Mouse (Mus musculus) heart, embryonic 16.5 days (tissue): ENCODE data around the gene Pdia2. TPM values are rescaled to one million over a fixed set of nuclear protein-coding genes. Genes with fewer than 3 reads are reported as not detected.

Experiments used
- ATAC-seq: fragments of 200-750 bp; cut with Nextera tagmentation; replicated peaks from 2 replicates; pipeline ENCODE4 v1.8.0; 2017; ENCODE audit warnings: moderate number of reproducible peaks; ENCODE audit not compliant: insufficient read depth, low FRiP score; ENCODE audit errors: extremely low read depth
- H3K27ac ChIP-seq: fragments of 300-500 bp; sonication (generic); 2 replicates; pipeline ENCODE4 v1.5.1; 2014; ENCODE audit warnings: mild to moderate bottlenecking, low read length, control low read depth, moderate library complexity
- H3K27me3 ChIP-seq: fragments of 300-500 bp; sonication (generic); 2 replicates; pipeline ENCODE4 v1.6.1; 2014; ENCODE audit warnings: low read length, mixed read lengths; ENCODE audit not compliant: control insufficient read depth, insufficient read depth
- H3K36me3 ChIP-seq: fragments of 300-500 bp; sonication (generic); 2 replicates; pipeline ENCODE4 v1.6.1; 2014; ENCODE audit not compliant: control insufficient read depth, insufficient read depth
- H3K4me1 ChIP-seq: fragments of 300-500 bp; sonication (generic); 2 replicates; pipeline ENCODE4 v1.6.1; 2014; ENCODE audit warnings: low read length, mixed read lengths; ENCODE audit not compliant: control insufficient read depth, insufficient read depth
- H3K4me2 ChIP-seq: fragments of 300-500 bp; sonication (generic); 2 replicates; pipeline ENCODE4 v1.6.1; 2014; ENCODE audit warnings: low read depth, mild to moderate bottlenecking, control low read depth, low read length
- H3K4me3 ChIP-seq: fragments of 300-500 bp; sonication (generic); 2 replicates; pipeline ENCODE4 v1.5.1; 2014; ENCODE audit warnings: mild to moderate bottlenecking, control low read depth, low read length
- H3K9ac ChIP-seq: fragments of 300-500 bp; sonication (generic); 2 replicates; pipeline ENCODE4 v1.6.1; 2014; ENCODE audit warnings: low read length, control low read depth
- H3K9me3 ChIP-seq: fragments of 300-500 bp; sonication (generic); replicated peaks from 2 replicates; pipeline ENCODE4 v1.6.1; 2016; ENCODE audit warnings: low read length; ENCODE audit not compliant: control insufficient read depth
- WGBS: fragments of 180-500 bp; shearing (Covaris S2); extraction: QIAGEN DNeasy Blood & Tissue Kit; methylation state at CpG from one replicate; pipeline ENCODE4 v1.1.7; 2014; 5-methylcytosine and 5-hydroxymethylcytosine counted together
- polyA plus RNA-seq: library from polyadenylated mRNA; unstranded; fragments of >200 nt; fragmentation: Nextera tagmentation; extraction: Ambion mirVana; gene quantifications from 2 replicates; pipeline ENCODE4 v1.2.1, GENCODE M21; 2015

The Pdia2 gene
- polyA plus RNA-seq, 1 experiment from 2014 or later, result 0.35 TPM

GRCm38 (mm10) chr17:26234386-26234785 is 35.5 kb upstream of the Pdia2 start:
- Histone ChIP-seq H3K36me3 (no peaks in the 10 kb centered on the region), H3K4me3 (no peak overlapping the region), H3K27ac (no peak overlapping the region), H3K9me3 (no peaks in the 10 kb centered on the region), H3K4me2 (no peak overlapping the region), H3K4me1 (no peaks in the 10 kb centered on the region), H3K9ac (no peak overlapping the region), H3K27me3 (no peaks in the 10 kb centered on the region)
- ATAC-seq, result no peak
- 88% methylated on average over 8 of the region's 8 CpGs for WGBS

- Histone ChIP-seq H3K4me3 (no peak overlapping the region), H3K9me3 (no peaks in the 10 kb centered on the region), H3K27me3 (no peaks in the 10 kb centered on the region), H3K9ac (no peak overlapping the region), H3K4me2 (no peak overlapping the region), H3K27ac (no peak overlapping the region), H3K4me1 (no peaks in the 10 kb centered on the region), H3K36me3 (no peaks in the 10 kb centered on the region)
- 73% methylated on average over 8 of the region's 8 CpGs for WGBS
- no peak for ATAC-seq
Observed at GRCm38 (mm10) chr17:26232863-26233262, 34.0 kb upstream of the Pdia2 start.

- Histone ChIP-seq H3K4me3 (no peak overlapping the region), H3K4me1 (no peaks in the 10 kb centered on the region), H3K27ac (no peak overlapping the region), H3K36me3 (no peaks in the 10 kb centered on the region), H3K27me3 (no peaks in the 10 kb centered on the region), H3K4me2 (no peak overlapping the region), H3K9ac (no peak overlapping the region), H3K9me3 (no peaks in the 10 kb centered on the region)
- ATAC-seq, result no peak
- WGBS, result 87% methylated on average over 5 of the region's 5 CpGs
Observed at GRCm38 (mm10) chr17:26231156-26231555, 32.3 kb upstream of the Pdia2 start.

- H3K9me3 ChIP-seq, result no peaks in the 10 kb centered on the region
Observed at GRCm38 (mm10) chr17:26229776-26230175, 30.9 kb upstream of the Pdia2 start.

GRCm38 (mm10) chr17:26225150-26225549 is 26.3 kb upstream of the Pdia2 start:
- no peak for ATAC-seq
- Histone ChIP-seq H3K36me3 (no peaks in the 10 kb centered on the region), H3K9ac (no peak overlapping the region), H3K9me3 (no peaks in the 10 kb centered on the region), H3K27ac (no peak overlapping the region), H3K4me2 (no peak overlapping the region), H3K4me3 (no peak overlapping the region), H3K27me3 (no peaks in the 10 kb centered on the region), H3K4me1 (peaks cover 2% of the 10 kb centered on the region; the same call in 1 of the 2 replicates)
- WGBS, result 57% methylated on average over 12 of the region's 12 CpGs

More at GRCm38 (mm10) chr17:26229776-26230175, 30.9 kb upstream of the Pdia2 start:
- 84% methylated on average over 5 of the region's 5 CpGs for WGBS
- Histone ChIP-seq H3K27me3 (no peaks in the 10 kb centered on the region), H3K36me3 (no peaks in the 10 kb centered on the region), H3K27ac (no peak overlapping the region), H3K4me1 (peaks cover 2% of the 10 kb centered on the region; the same call in 1 of the 2 replicates), H3K4me2 (no peak overlapping the region), H3K4me3 (no peak overlapping the region), H3K9ac (no peak overlapping the region)
- no peak for ATAC-seq

GRCm38 (mm10) chr17:26221508-26221907 is 22.6 kb upstream of the Pdia2 start:
- H3K4me3 ChIP-seq, result no peak overlapping the region
- no peak overlapping the region for H3K27ac ChIP-seq
- H3K27me3 ChIP-seq, result no peaks in the 10 kb centered on the region
- peaks cover 2% of the 10 kb centered on the region; the same call in 1 of the 2 replicates for H3K4me1 ChIP-seq
- ATAC-seq, result no peak
- no peak overlapping the region for H3K4me2 ChIP-seq
- WGBS, result 66% methylated on average over 2 of the region's 2 CpGs
- no peak overlapping the region for H3K9ac ChIP-seq
- H3K9me3 ChIP-seq, result no peaks in the 10 kb centered on the region
- no peaks in the 10 kb centered on the region for H3K36me3 ChIP-seq

- 81% methylated on average over 11 of the region's 11 CpGs for WGBS
- H3K4me3 ChIP-seq, result no peak overlapping the region
- no peaks in the 10 kb centered on the region for H3K4me1 ChIP-seq
- H3K27ac ChIP-seq, result no peak overlapping the region
- H3K4me2 ChIP-seq, result no peak overlapping the region
- H3K27me3 ChIP-seq, result no peaks in the 10 kb centered on the region
- no peak for ATAC-seq
- no peaks in the 10 kb centered on the region for H3K9me3 ChIP-seq
- H3K36me3 ChIP-seq, result no peaks in the 10 kb centered on the region
- no peak overlapping the region for H3K9ac ChIP-seq
Observed at GRCm38 (mm10) chr17:26212681-26213080, 13.8 kb upstream of the Pdia2 start.

- no peaks in the 10 kb centered on the region for H3K27me3 ChIP-seq
- H3K4me2 ChIP-seq, result no peak overlapping the region
- no peaks in the 10 kb centered on the region for H3K36me3 ChIP-seq
- no peak for ATAC-seq
- H3K4me1 ChIP-seq, result no peaks in the 10 kb centered on the region
- H3K9ac ChIP-seq, result no peak overlapping the region
- no peak overlapping the region for H3K27ac ChIP-seq
- no peak overlapping the region for H3K4me3 ChIP-seq
- no peaks in the 10 kb centered on the region for H3K9me3 ChIP-seq
- 83% methylated on average over 7 of the region's 7 CpGs for WGBS
Observed at GRCm38 (mm10) chr17:26212241-26212640, 13.4 kb upstream of the Pdia2 start.

- Histone ChIP-seq H3K27ac (no peak within 1 kb of the TSS), H3K4me2 (no peak within 1 kb of the TSS), H3K9me3 (no peaks in the 10 kb centered on the region), H3K4me1 (peaks cover 3% of the 10 kb centered on the region; the same call in 1 of the 2 replicates), H3K4me3 (no peak within 1 kb of the TSS), H3K36me3 (no peaks in the 10 kb centered on the region), H3K9ac (no peak within 1 kb of the TSS), H3K27me3 (peaks cover 12% of the 10 kb centered on the region)
- WGBS, result 85% methylated on average over 12 of the region's 12 CpGs
- no peak for ATAC-seq
Observed at GRCm38 (mm10) chr17:26207686-26208085, 8.8 kb upstream of the Pdia2 start, which contains the start of gene Arhgdig. Gene Arhgdig (minus strand): TSS chr17:26207786.
